Mouse (Mus musculus) stomach, embryonic 15.5 days (tissue): Measurements from ENCODE around the gene Fat2. TPM values are rescaled to one million over a fixed set of nuclear protein-coding genes. Genes with fewer than 3 reads are reported as not detected.

Experiments used
- ATAC-seq: fragments of 200-750 bp; cut with Nextera tagmentation; 2 replicates; pipeline ENCODE4 v1.8.0; 2017; ENCODE audit warnings: low read depth, moderate number of reproducible peaks, moderate TSS enrichment; ENCODE audit not compliant: insufficient read depth, low FRiP score
- H3K27ac ChIP-seq: fragments of 300-500 bp; sonication (generic); 2 replicates; pipeline ENCODE4 v1.5.1; 2015; ENCODE audit warnings: mild to moderate bottlenecking, inconsistent platforms
- H3K27me3 ChIP-seq: fragments of 300-500 bp; sonication (generic); replicated peaks from 2 replicates; pipeline ENCODE4 v1.6.1; 2015; ENCODE audit warnings: inconsistent platforms
- H3K36me3 ChIP-seq: fragments of 300-500 bp; sonication (generic); 2 replicates; pipeline ENCODE4 v1.6.1; 2015; ENCODE audit warnings: inconsistent platforms
- H3K4me1 ChIP-seq: fragments of 300-500 bp; sonication (generic); 2 replicates; pipeline ENCODE4 v1.6.1; 2015; ENCODE audit warnings: inconsistent platforms
- H3K4me2 ChIP-seq: fragments of 300-500 bp; sonication (generic); 2 replicates; pipeline ENCODE4 v1.6.1; 2015; ENCODE audit warnings: mild to moderate bottlenecking, inconsistent platforms
- H3K4me3 ChIP-seq: fragments of 300-500 bp; sonication (generic); replicated peaks from 2 replicates; pipeline ENCODE4 v1.5.1; 2015; ENCODE audit warnings: inconsistent platforms
- H3K9ac ChIP-seq: fragments of 300-500 bp; sonication (generic); 2 replicates; pipeline ENCODE4 v1.6.1; 2015; ENCODE audit warnings: inconsistent platforms
- H3K9me3 ChIP-seq: fragments of 300-500 bp; sonication (generic); 2 replicates; pipeline ENCODE4 v1.6.1; 2016; ENCODE audit warnings: inconsistent platforms
- WGBS: fragments of 180-500 bp; shearing (Covaris S2); methylation state at CpG from one replicate; pipeline ENCODE4 v1.1.7; 2015; 5-methylcytosine and 5-hydroxymethylcytosine counted together
- polyA plus RNA-seq: library from polyadenylated mRNA; unstranded; fragments of >200 nt; fragmentation: Nextera tagmentation; extraction: Ambion mirVana; gene quantifications from 2 replicates; pipeline ENCODE4 v1.2.1, GENCODE M21; 2015

Gene Fat2
- polyA plus RNA-seq, 1 experiment from 2014 or later: 0.69 TPM

GRCm38 (mm10) chr11:55327558-55328409, 8.6 kb downstream of the Fat2 start:
- Histone ChIP-seq H3K27me3 (no peaks in the 10 kb centered on the region), H3K9me3 (no peaks in the 10 kb centered on the region), H3K36me3 (no peaks in the 10 kb centered on the region), H3K4me3 (no peak overlapping the region), H3K27ac (peak overlapping the region; percentile 57), H3K4me2 (no peak overlapping the region), H3K4me1 (0 out of 2 replicates have a peak, but pooled peaks cover 8% of the 10 kb centered on the region), H3K9ac (no peak overlapping the region)
- WGBS: 80% methylated on average over 9 of the region's 9 CpGs
- no peak for ATAC-seq

GRCm38 (mm10) chr11:55327111-55327510, 9.3 kb downstream of the Fat2 start:
- Histone ChIP-seq H3K4me2 (no peak overlapping the region), H3K4me1 (0 out of 2 replicates have a peak, but pooled peaks cover 8% of the 10 kb centered on the region), H3K4me3 (no peak overlapping the region), H3K9me3 (no peaks in the 10 kb centered on the region), H3K36me3 (no peaks in the 10 kb centered on the region), H3K27me3 (no peaks in the 10 kb centered on the region), H3K9ac (no peak overlapping the region), H3K27ac (peak overlapping the region; percentile 57; the same call in 1 of the 2 replicates)
- no peak for ATAC-seq
- 85% methylated on average over 5 of the region's 5 CpGs for WGBS

- Histone ChIP-seq H3K9ac (no peak overlapping the region), H3K27me3 (no peaks in the 10 kb centered on the region), H3K9me3 (no peaks in the 10 kb centered on the region), H3K4me2 (no peak overlapping the region), H3K36me3 (no peaks in the 10 kb centered on the region), H3K27ac (no peak overlapping the region), H3K4me1 (0 out of 2 replicates have a peak, but pooled peaks cover 8% of the 10 kb centered on the region), H3K4me3 (no peak overlapping the region)
- WGBS: 82% methylated on average over 7 of the region's 7 CpGs
- ATAC-seq: no peak
Observed at GRCm38 (mm10) chr11:55326211-55326610, 10.2 kb downstream of the Fat2 start.

- H3K36me3 ChIP-seq: no peaks in the 10 kb centered on the region
- no peaks in the 10 kb centered on the region for H3K9me3 ChIP-seq
- no peaks in the 10 kb centered on the region for H3K4me1 ChIP-seq
- H3K9ac ChIP-seq: no peak overlapping the region
- H3K27me3 ChIP-seq: no peaks in the 10 kb centered on the region
- H3K4me2 ChIP-seq: no peak overlapping the region
- no peak overlapping the region for H3K27ac ChIP-seq
- no peak for ATAC-seq
- WGBS: 55% methylated on average over 8 of the region's 8 CpGs
- no peak overlapping the region for H3K4me3 ChIP-seq
Observed at GRCm38 (mm10) chr11:55323854-55324253, 12.5 kb downstream of the Fat2 start.

GRCm38 (mm10) chr11:55320990-55321389, 15.4 kb downstream of the Fat2 start:
- H3K4me3 ChIP-seq: no peak overlapping the region
- H3K27me3 ChIP-seq: no peaks in the 10 kb centered on the region
- no peaks in the 10 kb centered on the region for H3K36me3 ChIP-seq
- H3K9me3 ChIP-seq: no peaks in the 10 kb centered on the region
- WGBS: 77% methylated on average over 2 of the region's 2 CpGs
- H3K4me1 ChIP-seq: peaks cover under 1% of the 10 kb centered on the region; the same call in 1 of the 2 replicates
- no peak overlapping the region for H3K9ac ChIP-seq
- ATAC-seq: no peak
- H3K27ac ChIP-seq: no peak overlapping the region
- H3K4me2 ChIP-seq: no peak overlapping the region

GRCm38 (mm10) chr11:55315966-55316365, 20.4 kb downstream of the Fat2 start:
- Histone ChIP-seq H3K36me3 (no peaks in the 10 kb centered on the region), H3K9me3 (no peaks in the 10 kb centered on the region), H3K27ac (no peak overlapping the region; the same call in 1 of the 2 replicates), H3K27me3 (no peaks in the 10 kb centered on the region), H3K4me2 (no peak overlapping the region; the same call in 1 of the 2 replicates), H3K9ac (no peak overlapping the region), H3K4me3 (no peak overlapping the region), H3K4me1 (peaks cover 10% of the 10 kb centered on the region; the same call in 1 of the 2 replicates)
- ATAC-seq: no peak
- 60% methylated on average over 6 of the region's 6 CpGs for WGBS

- WGBS: 36% methylated on average over 2 of the region's 2 CpGs
- Histone ChIP-seq H3K27me3 (no peaks in the 10 kb centered on the region), H3K4me2 (peak overlapping the region; percentile 47), H3K4me1 (peaks cover 10% of the 10 kb centered on the region; the same call in 1 of the 2 replicates), H3K9ac (no peak overlapping the region), H3K9me3 (no peaks in the 10 kb centered on the region), H3K4me3 (peak overlapping the region; percentile 31; the same call in 1 of the 2 replicates), H3K27ac (peak overlapping the region; percentile 67), H3K36me3 (no peaks in the 10 kb centered on the region)
- ATAC-seq: peak; percentile 51; the same call in 1 of the 2 replicates
Observed at GRCm38 (mm10) chr11:55314704-55315047, 21.7 kb downstream of the Fat2 start.

DNA sequence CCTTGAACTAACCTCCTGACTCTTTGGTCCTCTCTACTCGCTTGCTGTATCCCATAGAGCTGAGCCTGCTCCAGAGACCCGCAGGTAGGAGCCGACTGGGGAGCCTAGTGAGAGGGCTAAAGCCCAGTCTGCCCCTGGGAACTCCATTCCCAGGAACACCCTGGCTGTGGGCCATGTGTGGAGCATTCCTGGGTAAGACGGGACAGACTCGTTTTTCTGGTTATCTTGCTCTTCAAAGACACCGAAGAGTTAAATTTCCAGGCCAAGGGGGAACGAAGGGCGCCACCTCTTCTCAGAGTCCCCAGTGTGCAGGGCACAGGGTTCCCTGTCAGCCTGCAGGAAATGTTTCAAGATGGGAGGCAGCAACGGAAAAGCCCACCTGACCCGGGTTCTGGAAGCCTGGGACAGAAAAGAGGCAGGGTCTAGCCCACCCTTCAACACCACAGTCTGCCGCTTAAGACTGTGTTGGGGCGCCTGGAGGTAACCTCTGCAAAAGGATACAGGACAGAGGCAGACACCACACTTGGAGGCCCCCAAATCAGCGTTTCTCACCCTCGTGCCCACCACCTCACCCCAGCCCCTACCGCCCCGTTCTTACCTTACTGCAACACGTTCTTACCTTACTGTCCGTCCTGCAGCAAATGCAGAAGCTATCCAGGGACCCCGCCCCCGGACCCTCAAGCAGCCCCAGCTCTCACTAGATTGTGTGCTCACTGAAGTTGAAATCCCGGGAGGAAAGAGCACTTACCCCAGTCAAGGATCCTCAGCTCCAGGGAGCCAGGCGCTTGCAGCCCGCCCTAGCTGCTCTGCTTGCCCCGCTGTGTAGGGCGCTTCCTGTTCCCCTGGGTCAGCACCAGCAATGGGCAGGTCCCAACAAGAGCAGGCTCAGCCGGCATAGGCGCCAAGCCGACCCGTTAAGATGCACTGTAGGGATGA, 22.3 kb downstream of the Fat2 start:
- H3K36me3 ChIP-seq: no peaks in the 10 kb centered on the region
- peaks cover 10% of the 10 kb centered on the region; the same call in 1 of the 2 replicates for H3K4me1 ChIP-seq
- no peak overlapping the region for H3K9ac ChIP-seq
- ATAC-seq: peak; percentile 55
- H3K9me3 ChIP-seq: no peaks in the 10 kb centered on the region
- 21% methylated on average over 29 of the region's 29 CpGs for WGBS
- peak overlapping the region; percentile 67 for H3K27ac ChIP-seq
- H3K4me2 ChIP-seq: peak overlapping the region; percentile 47
- no peaks in the 10 kb centered on the region for H3K27me3 ChIP-seq
- peak overlapping the region; percentile 31 for H3K4me3 ChIP-seq

- ATAC-seq: no peak
- H3K36me3 ChIP-seq: no peaks in the 10 kb centered on the region
- no peaks in the 10 kb centered on the region for H3K4me1 ChIP-seq
- 52% methylated on average over 4 of the region's 4 CpGs for WGBS
- H3K27me3 ChIP-seq: no peaks in the 10 kb centered on the region
- no peaks in the 10 kb centered on the region for H3K9me3 ChIP-seq
- H3K4me3 ChIP-seq: no peak overlapping the region
- no peak overlapping the region for H3K4me2 ChIP-seq
- H3K27ac ChIP-seq: no peak overlapping the region
- H3K9ac ChIP-seq: no peak overlapping the region
Observed at GRCm38 (mm10) chr11:55302350-55302749, 34.0 kb downstream of the Fat2 start.

GRCm38 (mm10) chr11:55293179-55293578, 43.2 kb downstream of the Fat2 start:
- Histone ChIP-seq H3K27ac (no peak overlapping the region), H3K4me3 (no peak overlapping the region), H3K27me3 (no peaks in the 10 kb centered on the region), H3K4me2 (no peak overlapping the region), H3K4me1 (no peaks in the 10 kb centered on the region), H3K9ac (no peak overlapping the region), H3K36me3 (no peaks in the 10 kb centered on the region), H3K9me3 (no peaks in the 10 kb centered on the region)
- 88% methylated on average over 5 of the region's 5 CpGs for WGBS
- ATAC-seq: no peak

DNA sequence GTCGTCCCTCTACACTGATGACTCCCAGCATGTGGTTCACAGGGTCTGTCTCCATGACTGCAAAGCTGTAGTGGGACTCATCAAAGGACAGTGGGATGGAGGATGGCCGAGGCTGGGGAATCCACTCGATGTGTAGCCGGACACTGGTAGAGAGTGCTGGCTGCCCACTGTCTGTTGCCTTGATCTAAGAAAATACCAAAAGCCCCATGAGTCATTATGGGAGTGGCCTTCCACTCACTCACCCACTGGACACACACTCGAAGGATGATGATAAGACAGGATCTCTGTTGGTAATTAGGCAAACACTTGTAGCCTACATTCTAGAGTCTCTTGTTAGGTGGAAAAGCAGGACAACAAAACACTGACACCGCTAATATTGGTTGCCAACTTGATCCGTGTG, 44.5 kb downstream of the Fat2 start:
- no peak for ATAC-seq
- Histone ChIP-seq H3K27ac (no peak overlapping the region), H3K4me3 (no peak overlapping the region), H3K36me3 (no peaks in the 10 kb centered on the region), H3K9ac (no peak overlapping the region), H3K4me1 (no peaks in the 10 kb centered on the region), H3K27me3 (no peaks in the 10 kb centered on the region), H3K4me2 (no peak overlapping the region), H3K9me3 (no peaks in the 10 kb centered on the region)
- WGBS: 84% methylated on average over 7 of the region's 7 CpGs
